26 mouse cellular contexts compared by ENCODE assay signal in genomic region chr4:101246569-101246968, GRCm38 (mm10). TPM values are rescaled to one million over a fixed set of nuclear protein-coding genes. Genes with fewer than 3 reads are reported as not detected.
A peak's percentile ranks its signal among the peaks of the same experiment; 100 is the strongest.
DNase-seq lines count a peak whose midpoint lies in the region; ATAC-seq and TF ChIP-seq lines count a peak whose summit lies in the region.
"Had no signal": no experiment of that assay in that cellular context is flagged by ENCODE, and none has a peak within 500 bp of the region (broad histone marks: within the 10 kb centered on the region; RNA-seq: fewer than 3 reads in every experiment).

No protein-coding gene starts in this region.

- no peak overlapping the region for H3K27ac ChIP-seq in stomach, embryonic 15.5 days
- no peak overlapping the region for H3K27ac ChIP-seq in stomach, postnatal 0 days (replicated peaks)
- peak overlapping the region; percentile 56 for H3K27ac ChIP-seq in liver, embryonic 14.5 days
- H3K27ac ChIP-seq: embryonic facial prominence, embryonic 15.5 days; forebrain, embryonic 12.5 days; heart, embryonic 10.5 days; hindbrain, embryonic 10.5 days; hindbrain, postnatal 0 days; kidney, embryonic 15.5 days; left cerebral cortex, adult 2 months had no signal

- no peak overlapping the region for H3K4me2 ChIP-seq in stomach, embryonic 15.5 days
- H3K4me2 ChIP-seq in stomach, postnatal 0 days (replicated peaks; ENCODE audit: low read depth): no peak overlapping the region
- H3K4me2 ChIP-seq in liver, embryonic 14.5 days (ENCODE audit: low read depth): peak overlapping the region; percentile 62
- H3K4me2 ChIP-seq: embryonic facial prominence, embryonic 15.5 days; forebrain, embryonic 12.5 days; kidney, embryonic 15.5 days had no signal

- no peaks in the 10 kb centered on the region for H3K27me3 ChIP-seq in stomach, embryonic 15.5 days (replicated peaks)
- no peaks in the 10 kb centered on the region for H3K27me3 ChIP-seq in stomach, postnatal 0 days (ENCODE audit: control insufficient read depth, insufficient read depth, low read length)
- H3K27me3 ChIP-seq in liver, embryonic 14.5 days (ENCODE audit: control insufficient read depth, insufficient read depth, low read length): no peaks in the 10 kb centered on the region
- H3K27me3 ChIP-seq: embryonic facial prominence, embryonic 15.5 days; forebrain, embryonic 12.5 days; kidney, embryonic 15.5 days; megakaryocyte, embryonic 14.5 days had no signal

- no peak overlapping the region for H3K4me3 ChIP-seq in stomach, embryonic 15.5 days (replicated peaks)
- H3K4me3 ChIP-seq in stomach, postnatal 0 days (ENCODE audit: low read depth, low read length): no peak overlapping the region
- H3K4me3 ChIP-seq in liver, embryonic 14.5 days (ENCODE audit: insufficient read depth in 1 of 2, low read depth in 2 of 2, low read length in 2 of 2): 0 out of 4 replicates have a peak overlapping the region, but pooled peaks of 1 of the 2 experiments have one; percentile 27
- H3K4me3 ChIP-seq: embryonic facial prominence, embryonic 15.5 days; forebrain, embryonic 12.5 days; heart, embryonic 10.5 days; hindbrain, embryonic 10.5 days; kidney, embryonic 15.5 days; left cerebral cortex, adult 2 months; megakaryocyte, embryonic 14.5 days had no signal

- peaks cover 4% of the 10 kb centered on the region; the same call in 1 of the 2 replicates for H3K4me1 ChIP-seq in stomach, embryonic 15.5 days
- H3K4me1 ChIP-seq in stomach, postnatal 0 days (replicated peaks; ENCODE audit: control insufficient read depth, insufficient read depth): 0 out of 2 replicates have a peak, but pooled peaks cover 2% of the 10 kb centered on the region
- peaks cover 45 to 52% of the 10 kb centered on the region in 2 experiments for H3K4me1 ChIP-seq in liver, embryonic 14.5 days (replicated peaks; ENCODE audit: control insufficient read depth in 2 of 2, insufficient read depth in 2 of 2, low read length in 1 of 2)
- H3K4me1 ChIP-seq: hindbrain, embryonic 10.5 days had no signal

- no peak overlapping the region for H3K9ac ChIP-seq in stomach, embryonic 15.5 days
- H3K9ac ChIP-seq in stomach, postnatal 0 days (ENCODE audit: low read length): no peak overlapping the region
- H3K9ac ChIP-seq in liver, embryonic 14.5 days (replicated peaks): peak overlapping the region; percentile 6
- H3K9ac ChIP-seq: embryonic facial prominence, embryonic 15.5 days; forebrain, embryonic 12.5 days; kidney, embryonic 15.5 days had no signal

- ATAC-seq in stomach, embryonic 15.5 days (ENCODE audit: insufficient read depth, low FRiP score, low read depth): peak; percentile 82; the same call in 1 of the 2 replicates
- no peak for ATAC-seq in stomach, postnatal 0 days (ENCODE audit: low FRiP score, low TSS enrichment)
- peak; percentile 92 for ATAC-seq in liver, embryonic 14.5 days (ENCODE audit: insufficient read depth)
- ATAC-seq: hindbrain, postnatal 0 days; intestine, postnatal 0 days had no signal

- TF ChIP-seq EP300 in stomach, postnatal 0 days (optimal IDR thresholded peaks at IDR 0.05): no peak
- TF ChIP-seq EP300 in liver, embryonic 14.5 days (IDR thresholded peaks at IDR 0.05; ENCODE audit: low read depth): peak; percentile 82

- H3K36me3 ChIP-seq in stomach, embryonic 15.5 days: no peaks in the 10 kb centered on the region
- H3K36me3 ChIP-seq in stomach, postnatal 0 days (ENCODE audit: control insufficient read depth, insufficient read depth, low read length): no peaks in the 10 kb centered on the region
- no peaks in the 10 kb centered on the region for H3K36me3 ChIP-seq in liver, embryonic 14.5 days (replicated peaks; ENCODE audit: control insufficient read depth, insufficient read depth, low read depth)
- H3K36me3 ChIP-seq: embryonic facial prominence, embryonic 15.5 days; forebrain, embryonic 12.5 days; heart, embryonic 10.5 days; hindbrain, embryonic 10.5 days; kidney, embryonic 15.5 days had no signal

- no peak for DNase-seq in stomach, postnatal 0 days (ENCODE audit: low spot score)
- DNase-seq in induced T-regulatory cell, adult 2 months (ENCODE audit: low read depth): peak; percentile 19
- peak in 2 of 3 experiments; percentile 71 to 73 for DNase-seq in liver, embryonic 14.5 days (ENCODE audit: low read depth in 3 of 3, low spot score in 3 of 3)
- no peak for DNase-seq in cerebellum, adult 9-10 months
- DNase-seq in ovary, adult 18-20 months (ENCODE audit: low spot score): no peak
- no peak for DNase-seq in thymus, adult 18-20 months
- DNase-seq in left cerebral cortex, adult 8-10 months (ENCODE audit: low spot score in 2 of 2): no peak
- DNase-seq: adrenal gland, adult 8-10 months; cerebellum, adult 18-20 months; gastrocnemius, postnatal 36 days; kidney, postnatal 36 days; layer of hippocampus, adult 9-11 months; lung, adult 2 months; lung, postnatal 14 days; right cerebral cortex, postnatal 14 days; thymus, postnatal 4 days had no signal

- WGBS in stomach, embryonic 15.5 days: 51% methylated on average over 2 of the region's 2 CpGs
- WGBS in stomach, postnatal 0 days: 64% methylated on average over 2 of the region's 2 CpGs
- 19% methylated on average over 2 of the region's 2 CpGs for WGBS in liver, embryonic 14.5 days (ENCODE audit: insufficient replicate concordance)

- no peak for TF ChIP-seq CTCF in stomach, postnatal 0 days (IDR thresholded peaks at IDR 0.05; ENCODE audit: low read depth)
- TF ChIP-seq CTCF in liver, embryonic 14.5 days (IDR thresholded peaks at IDR 0.05; ENCODE audit: low read depth): no peak

- H3K9me3 ChIP-seq in stomach, embryonic 15.5 days: no peaks in the 10 kb centered on the region
- no peaks in the 10 kb centered on the region for H3K9me3 ChIP-seq in stomach, postnatal 0 days (ENCODE audit: control insufficient read depth, low read length)
- H3K9me3 ChIP-seq in liver, embryonic 14.5 days (ENCODE audit: control insufficient read depth, low read length): no peaks in the 10 kb centered on the region
- H3K9me3 ChIP-seq: embryonic facial prominence, embryonic 15.5 days; forebrain, embryonic 12.5 days; heart, embryonic 10.5 days; hindbrain, embryonic 10.5 days; kidney, embryonic 15.5 days; megakaryocyte, embryonic 14.5 days had no signal

RNA-seq across cellular contexts. Expression of gene Jak1, which starts 18.5 kb away (rescaled TPM):
- 84.5 and 91.5 TPM in 2 replicates for polyA plus RNA-seq in stomach, embryonic 15.5 days (2015; fragmentation: Nextera tagmentation; extraction: Ambion mirVana)
- 34.1 and 34.3 TPM in 2 replicates for polyA plus RNA-seq in stomach, postnatal 0 days (2015; fragmentation: Nextera tagmentation; extraction: Ambion mirVana)
- polyA plus RNA-seq in liver, embryonic 14.5 days (2012; rRNA removed): 13.0 and 19.8 TPM in 2 replicates
- polyA plus RNA-seq in liver, embryonic 14.5 days (2014; fragmentation: Nextera tagmentation; extraction: Ambion mirVana): 38.2 and 43.2 TPM in 2 replicates
- total RNA-seq in left cerebral cortex, adult 8-10 months (2022): 100 to 1,000 TPM; 114 to 122 (median 117) TPM

Comparison
In these comparisons a context has a peak if more than half of its experiments do, and no peak if none do; other contexts are left out.
1. DNase-seq: peak in induced T-regulatory cell, adult 2 months (single experiment) and liver, embryonic 14.5 days (2 of 3); none in stomach, postnatal 0 days (single experiment), cerebellum, adult 9-10 months (single experiment), ovary, adult 18-20 months (single experiment), thymus, adult 18-20 months (0 of 2) and left cerebral cortex, adult 8-10 months (0 of 2).